Mouse (Mus musculus): ENCODE results near the gene Megf11.

DNA sequence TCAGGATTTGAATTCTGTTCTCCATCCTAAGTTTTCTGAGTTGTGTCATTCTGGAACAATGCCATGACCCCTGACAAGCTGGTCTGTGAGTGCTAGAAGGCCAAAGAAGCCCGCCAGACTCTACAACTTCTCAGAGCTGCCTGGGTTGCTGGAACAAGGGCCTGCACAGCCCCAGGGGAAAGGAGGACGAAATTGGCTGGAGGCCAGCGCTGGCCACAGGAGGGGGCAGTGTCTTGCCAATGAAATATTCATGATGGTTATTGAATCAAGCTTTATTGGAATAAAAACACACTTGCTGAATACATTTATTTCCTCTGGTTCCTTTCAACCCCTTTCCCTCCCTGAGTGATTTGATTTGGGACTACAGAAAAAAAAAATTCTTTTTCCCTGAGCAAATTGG is 224.1 kb downstream of the Megf11 start:
- TF ChIP-seq CTCF (IDR thresholded peaks at IDR 0.05) (no peak), POLR2A (IDR thresholded peaks at IDR 0.05; ENCODE audit: insufficient read depth, low read depth, low read length) (no peak), EP300 (IDR thresholded peaks at IDR 0.05; ENCODE audit: insufficient read depth, low read depth, low read length) (no peak)
